Mouse (Mus musculus): ENCODE data around the gene Apoa2. TPM values are rescaled to one million over a fixed set of nuclear protein-coding genes. Genes with fewer than 3 reads are reported as not detected.

The Apoa2 gene
- polyA plus RNA-seq, 1 experiment from 2014 or later = 6.5 TPM

DNA sequence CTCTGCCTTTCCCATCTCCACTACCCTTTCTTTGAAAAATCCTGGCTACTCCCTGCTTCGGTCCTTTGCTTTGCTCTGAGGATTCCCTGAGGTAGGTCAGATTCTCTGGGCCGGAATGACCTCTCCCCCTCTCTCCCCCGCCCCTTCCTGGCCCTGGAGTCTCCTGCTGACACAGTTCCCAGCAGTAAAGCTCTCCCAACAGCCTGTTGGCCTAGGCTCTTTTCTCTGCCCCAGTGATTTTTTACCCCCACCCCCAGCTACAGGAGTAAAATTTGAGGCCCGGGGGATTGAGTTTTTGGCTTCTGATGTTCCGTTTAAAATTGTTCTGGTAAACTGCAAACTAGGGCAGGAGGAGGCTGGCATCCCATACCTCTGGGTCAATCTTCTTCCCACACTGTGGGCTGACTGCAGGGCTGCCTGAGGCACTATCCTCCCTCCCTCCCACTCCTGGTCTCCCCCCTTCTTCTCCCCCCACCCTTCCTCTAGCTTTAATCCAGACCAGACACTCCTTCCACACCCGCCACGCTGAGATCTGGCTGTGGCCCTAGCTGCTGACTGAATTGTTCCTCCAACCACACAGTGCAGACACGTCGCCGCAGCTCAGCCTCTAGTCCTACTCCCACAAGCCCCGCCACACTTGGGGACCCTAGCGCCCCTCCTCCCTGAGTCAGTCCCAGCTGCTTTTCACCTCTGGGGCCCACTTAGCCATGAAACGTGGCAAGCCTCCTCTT is 26.9 kb downstream of the Apoa2 start:
- H3K27me3 ChIP-seq (replicated peaks; ENCODE audit: control insufficient read depth, insufficient read depth, low read length) = no peaks in the 10 kb centered on the region
- 4% methylated on average over 13 of the region's 13 CpGs for WGBS
- H3K4me3 ChIP-seq (ENCODE audit: low read length) = peak overlapping the region; percentile 37
- H3K27ac ChIP-seq (ENCODE audit: low read depth, low read length) = peak overlapping the region; percentile 70
- H3K4me2 ChIP-seq (ENCODE audit: low read length) = peak overlapping the region; percentile 59
- H3K9me3 ChIP-seq (ENCODE audit: control insufficient read depth, low read length) = no peaks in the 10 kb centered on the region
- no peak for ATAC-seq
- peak overlapping the region; percentile 57 for H3K9ac ChIP-seq (ENCODE audit: low read depth, low read length)
- peaks cover 31% of the 10 kb centered on the region for H3K4me1 ChIP-seq (ENCODE audit: control insufficient read depth, insufficient read depth, low read depth, low read length)
- H3K36me3 ChIP-seq (ENCODE audit: control insufficient read depth, insufficient read depth, low read length) = no peaks in the 10 kb centered on the region

DNA sequence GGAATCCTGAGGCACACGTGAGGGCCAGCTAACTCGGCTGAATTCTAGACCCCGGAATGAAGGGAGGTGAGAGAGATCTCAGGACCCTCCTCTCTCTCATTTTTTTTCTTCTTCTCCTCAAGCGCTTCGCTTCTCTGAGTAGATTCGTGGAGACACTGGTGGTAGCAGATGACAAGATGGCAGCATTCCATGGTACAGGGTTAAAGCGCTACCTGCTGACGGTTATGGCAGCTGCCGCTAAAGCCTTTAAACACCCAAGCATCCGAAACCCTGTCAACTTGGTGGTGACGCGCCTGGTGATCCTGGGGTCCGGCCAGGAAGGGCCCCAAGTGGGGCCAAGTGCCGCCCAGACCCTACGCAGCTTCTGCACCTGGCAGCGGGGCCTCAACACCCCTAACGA is 27.6 kb downstream of the Apoa2 start:
- peaks cover 29% of the 10 kb centered on the region for H3K4me1 ChIP-seq (ENCODE audit: control insufficient read depth, insufficient read depth, low read depth, low read length)
- no peaks in the 10 kb centered on the region for H3K36me3 ChIP-seq (ENCODE audit: control insufficient read depth, insufficient read depth, low read length)
- H3K4me2 ChIP-seq (ENCODE audit: low read length) = peak overlapping the region; percentile 59
- peak overlapping the region; percentile 70 for H3K27ac ChIP-seq (ENCODE audit: low read depth, low read length)
- H3K9ac ChIP-seq (ENCODE audit: low read depth, low read length) = peak overlapping the region; percentile 57
- no peak for ATAC-seq
- peak overlapping the region; percentile 37; the same call in 1 of the 2 replicates for H3K4me3 ChIP-seq (ENCODE audit: low read length)
- no peaks in the 10 kb centered on the region for H3K27me3 ChIP-seq (replicated peaks; ENCODE audit: control insufficient read depth, insufficient read depth, low read length)
- no peaks in the 10 kb centered on the region for H3K9me3 ChIP-seq (ENCODE audit: control insufficient read depth, low read length)
- WGBS = 50% methylated on average over 17 of the region's 17 CpGs

DNA sequence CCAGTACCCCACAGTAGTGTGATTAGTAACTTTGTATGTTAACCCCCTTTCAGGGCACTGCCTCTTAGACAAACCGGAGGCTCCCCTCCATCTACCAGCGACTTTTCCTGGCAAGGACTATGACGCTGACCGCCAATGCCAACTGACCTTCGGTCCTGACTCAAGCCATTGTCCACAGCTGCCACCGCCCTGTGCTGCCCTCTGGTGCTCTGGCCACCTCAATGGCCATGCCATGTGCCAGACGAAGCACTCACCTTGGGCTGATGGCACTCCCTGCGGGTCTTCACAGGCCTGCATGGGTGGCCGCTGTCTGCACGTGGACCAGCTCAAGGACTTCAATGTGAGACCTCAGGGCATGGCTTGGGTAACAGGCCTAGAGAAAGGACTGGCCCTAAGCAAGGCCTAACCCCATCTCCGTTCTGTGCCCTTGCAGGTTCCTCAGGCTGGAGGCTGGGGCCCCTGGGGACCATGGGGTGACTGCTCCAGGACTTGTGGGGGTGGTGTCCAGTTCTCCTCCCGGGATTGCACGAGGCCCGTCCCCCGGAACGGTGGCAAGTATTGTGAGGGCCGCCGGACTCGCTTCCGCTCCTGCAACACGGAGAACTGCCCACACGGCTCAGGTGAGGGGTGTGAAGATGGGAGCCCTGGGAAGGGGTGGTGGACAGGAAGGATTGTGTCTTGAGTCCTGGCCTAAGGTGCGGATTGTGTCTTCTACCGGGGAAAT is 31.4 kb downstream of the Apoa2 start:
- H3K36me3 ChIP-seq (ENCODE audit: control insufficient read depth, insufficient read depth, low read length) = no peaks in the 10 kb centered on the region
- no peak overlapping the region for H3K27ac ChIP-seq (ENCODE audit: low read depth, low read length)
- no peaks in the 10 kb centered on the region for H3K9me3 ChIP-seq (ENCODE audit: control insufficient read depth, low read length)
- no peaks in the 10 kb centered on the region for H3K27me3 ChIP-seq (replicated peaks; ENCODE audit: control insufficient read depth, insufficient read depth, low read length)
- peaks cover 13% of the 10 kb centered on the region for H3K4me1 ChIP-seq (ENCODE audit: control insufficient read depth, insufficient read depth, low read depth, low read length)
- no peak overlapping the region for H3K4me2 ChIP-seq (ENCODE audit: low read length)
- no peak overlapping the region for H3K9ac ChIP-seq (ENCODE audit: low read depth, low read length)
- H3K4me3 ChIP-seq (ENCODE audit: low read length) = no peak overlapping the region
- 92% methylated on average over 24 of the region's 24 CpGs for WGBS
- ATAC-seq = no peak

DNA sequence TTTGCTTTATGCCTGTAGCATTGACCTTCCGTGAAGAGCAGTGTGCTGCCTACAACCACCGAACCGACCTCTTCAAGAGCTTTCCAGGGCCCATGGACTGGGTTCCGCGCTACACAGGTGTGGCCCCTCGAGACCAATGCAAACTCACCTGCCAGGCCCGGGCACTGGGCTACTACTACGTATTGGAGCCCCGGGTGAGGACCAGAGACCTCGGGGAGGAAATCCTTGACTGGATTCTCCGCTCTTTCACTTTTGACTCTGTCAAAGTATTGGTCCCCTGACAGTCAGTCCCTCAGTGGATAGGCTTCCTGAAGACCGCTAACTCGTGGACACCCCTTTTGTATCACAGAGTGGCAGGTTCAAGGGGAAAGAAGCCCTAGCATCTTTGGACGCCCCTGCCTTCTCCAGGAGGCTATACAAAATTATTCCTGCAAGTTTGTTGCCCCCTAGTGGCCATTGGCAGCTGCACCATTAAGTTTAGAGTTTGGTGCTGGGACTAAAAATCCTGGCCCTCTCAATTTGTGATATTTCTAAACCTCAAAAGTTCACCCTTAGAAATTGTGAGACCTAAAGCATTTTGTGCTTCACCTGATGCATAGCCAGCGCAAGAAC is 32.2 kb downstream of the Apoa2 start:
- Histone ChIP-seq H3K27ac (ENCODE audit: low read depth, low read length) (no peak overlapping the region), H3K36me3 (ENCODE audit: control insufficient read depth, insufficient read depth, low read length) (no peaks in the 10 kb centered on the region), H3K4me2 (ENCODE audit: low read length) (no peak overlapping the region), H3K4me3 (ENCODE audit: low read length) (no peak overlapping the region), H3K27me3 (replicated peaks; ENCODE audit: control insufficient read depth, insufficient read depth, low read length) (no peaks in the 10 kb centered on the region), H3K9ac (ENCODE audit: low read depth, low read length) (no peak overlapping the region), H3K9me3 (ENCODE audit: control insufficient read depth, low read length) (no peaks in the 10 kb centered on the region), H3K4me1 (ENCODE audit: control insufficient read depth, insufficient read depth, low read depth, low read length) (peaks cover 6% of the 10 kb centered on the region)
- no peak for ATAC-seq
- 70% methylated on average over 15 of the region's 15 CpGs for WGBS

DNA sequence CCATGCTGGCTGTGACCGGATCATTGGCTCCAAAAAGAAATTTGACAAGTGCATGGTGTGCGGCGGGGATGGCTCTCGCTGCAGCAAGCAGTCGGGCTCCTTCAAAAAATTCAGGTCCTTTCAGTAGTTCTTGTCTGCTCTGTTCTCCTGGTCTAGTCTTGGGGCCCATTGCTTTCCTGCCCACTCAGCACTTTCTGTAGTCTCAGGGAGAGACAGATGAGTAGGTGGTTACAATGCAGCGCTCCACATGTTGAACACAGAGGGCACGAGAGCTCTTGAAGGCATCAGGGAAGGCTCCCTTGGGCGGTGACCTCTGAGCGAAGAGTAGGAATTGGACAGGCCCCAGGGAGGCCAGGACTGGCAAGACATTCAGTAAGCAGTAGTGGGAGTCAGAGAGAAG is 32.9 kb downstream of the Apoa2 start:
- Histone ChIP-seq H3K9ac (ENCODE audit: low read depth, low read length) (no peak overlapping the region), H3K27me3 (replicated peaks; ENCODE audit: control insufficient read depth, insufficient read depth, low read length) (no peaks in the 10 kb centered on the region), H3K36me3 (ENCODE audit: control insufficient read depth, insufficient read depth, low read length) (no peaks in the 10 kb centered on the region), H3K4me3 (ENCODE audit: low read length) (no peak overlapping the region), H3K4me2 (ENCODE audit: low read length) (no peak overlapping the region), H3K9me3 (ENCODE audit: control insufficient read depth, low read length) (no peaks in the 10 kb centered on the region), H3K27ac (ENCODE audit: low read depth, low read length) (no peak overlapping the region), H3K4me1 (ENCODE audit: control insufficient read depth, insufficient read depth, low read depth, low read length) (peaks cover 6% of the 10 kb centered on the region)
- WGBS = 86% methylated on average over 9 of the region's 9 CpGs
- no peak for ATAC-seq

DNA sequence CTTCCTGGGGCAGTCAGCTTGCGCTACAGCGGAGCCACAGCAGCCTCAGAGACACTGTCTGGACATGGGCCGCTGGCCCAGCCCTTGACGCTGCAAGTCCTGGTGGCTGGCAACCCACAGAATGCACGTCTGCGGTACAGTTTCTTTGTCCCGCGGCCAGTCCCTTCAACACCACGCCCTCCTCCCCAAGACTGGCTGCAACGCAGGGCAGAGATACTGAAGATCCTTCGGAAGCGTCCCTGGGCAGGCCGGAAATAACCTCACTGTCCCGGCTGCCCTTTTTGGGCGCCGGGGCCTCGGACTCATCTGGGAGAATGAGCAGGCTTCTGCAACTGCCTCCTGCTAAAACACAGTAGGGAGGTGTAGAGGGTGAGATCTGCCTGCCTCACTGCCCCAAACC is 34.1 kb downstream of the Apoa2 start:
- Histone ChIP-seq H3K36me3 (ENCODE audit: control insufficient read depth, insufficient read depth, low read length) (no peaks in the 10 kb centered on the region), H3K4me3 (ENCODE audit: low read length) (no peak overlapping the region), H3K9ac (ENCODE audit: low read depth, low read length) (no peak overlapping the region), H3K4me2 (ENCODE audit: low read length) (no peak overlapping the region), H3K4me1 (ENCODE audit: control insufficient read depth, insufficient read depth, low read depth, low read length) (peaks cover 14% of the 10 kb centered on the region), H3K27ac (ENCODE audit: low read depth, low read length) (no peak overlapping the region), H3K27me3 (replicated peaks; ENCODE audit: control insufficient read depth, insufficient read depth, low read length) (no peaks in the 10 kb centered on the region), H3K9me3 (ENCODE audit: control insufficient read depth, low read length) (no peaks in the 10 kb centered on the region)
- no peak for ATAC-seq
- WGBS = 80% methylated on average over 17 of the region's 17 CpGs

DNA sequence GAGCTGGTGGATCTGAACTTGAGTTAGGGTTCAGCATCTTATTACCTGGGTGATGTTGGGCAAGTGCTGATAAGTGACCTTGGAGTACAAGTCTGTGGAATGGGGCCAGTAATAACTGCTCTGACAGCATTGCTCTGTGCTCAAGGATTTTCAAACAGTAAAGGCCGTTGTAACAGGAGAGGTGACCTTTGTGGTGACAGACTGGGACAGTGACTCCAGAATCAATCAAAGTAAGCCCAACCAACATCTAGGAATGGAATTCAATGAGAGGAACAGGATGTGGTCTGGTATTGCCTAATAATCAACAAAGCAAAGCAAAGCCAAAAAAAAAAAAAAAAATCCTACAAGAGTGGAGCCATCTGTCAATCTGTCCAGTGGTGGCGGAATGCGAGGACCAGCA is 35.5 kb downstream of the Apoa2 start:
- no peak overlapping the region for H3K9ac ChIP-seq (ENCODE audit: low read depth, low read length)
- no peaks in the 10 kb centered on the region for H3K9me3 ChIP-seq (ENCODE audit: control insufficient read depth, low read length)
- ATAC-seq = no peak

DNA sequence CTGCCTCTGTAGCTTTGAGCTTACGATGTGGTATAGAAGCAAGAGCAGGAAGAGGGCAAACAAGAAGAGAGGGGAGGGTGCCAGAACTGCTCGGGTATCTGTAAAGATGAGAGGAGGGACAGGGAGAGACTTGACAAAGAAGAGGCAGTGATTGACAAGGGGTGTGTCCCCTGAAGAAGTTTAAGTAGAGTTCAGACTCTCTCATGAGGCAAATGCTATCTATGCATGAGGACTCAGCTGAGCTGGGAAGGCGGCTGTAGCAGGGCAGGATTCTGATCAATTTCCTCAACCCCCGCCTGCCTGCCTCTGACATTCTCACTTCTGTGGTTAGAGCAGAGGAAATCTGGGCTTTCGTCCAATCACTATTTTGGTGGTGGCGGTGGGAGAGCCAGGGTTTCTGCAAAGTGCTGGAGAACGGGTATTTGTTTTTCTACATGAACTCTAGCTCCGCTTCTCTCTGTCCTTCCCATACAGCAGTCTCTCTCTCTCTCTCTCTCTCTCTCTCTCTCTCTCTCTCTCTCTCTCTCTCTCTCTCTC is 37.8 kb downstream of the Apoa2 start:
- ATAC-seq = peak; percentile 83
- 5% methylated on average over 8 of the region's 8 CpGs for WGBS
- H3K9ac ChIP-seq (ENCODE audit: low read depth, low read length) = peak overlapping the region; percentile 57
- H3K36me3 ChIP-seq (ENCODE audit: control insufficient read depth, insufficient read depth, low read length) = no peaks in the 10 kb centered on the region
- no peaks in the 10 kb centered on the region for H3K27me3 ChIP-seq (replicated peaks; ENCODE audit: control insufficient read depth, insufficient read depth, low read length)
- H3K4me1 ChIP-seq (ENCODE audit: control insufficient read depth, insufficient read depth, low read depth, low read length) = peaks cover 14% of the 10 kb centered on the region
- H3K4me3 ChIP-seq (ENCODE audit: low read length) = peak overlapping the region; percentile 35
- H3K4me2 ChIP-seq (ENCODE audit: low read length) = peak overlapping the region; percentile 60
- H3K9me3 ChIP-seq (ENCODE audit: control insufficient read depth, low read length) = no peaks in the 10 kb centered on the region
- peak overlapping the region; percentile 87 for H3K27ac ChIP-seq (ENCODE audit: low read depth, low read length)

More for the DNA sequence above, 35.5 kb downstream of the Apoa2 start:
- H3K4me2 ChIP-seq (ENCODE audit: low read length) = no peak overlapping the region
- no peaks in the 10 kb centered on the region for H3K36me3 ChIP-seq (ENCODE audit: control insufficient read depth, insufficient read depth, low read length)
- no peak overlapping the region for H3K4me3 ChIP-seq (ENCODE audit: low read length)
- no peak overlapping the region for H3K27ac ChIP-seq (ENCODE audit: low read depth, low read length)
- 80% methylated on average over 3 of the region's 3 CpGs for WGBS
- peaks cover 14% of the 10 kb centered on the region for H3K4me1 ChIP-seq (ENCODE audit: control insufficient read depth, insufficient read depth, low read depth, low read length)
- no peaks in the 10 kb centered on the region for H3K27me3 ChIP-seq (replicated peaks; ENCODE audit: control insufficient read depth, insufficient read depth, low read length)

DNA sequence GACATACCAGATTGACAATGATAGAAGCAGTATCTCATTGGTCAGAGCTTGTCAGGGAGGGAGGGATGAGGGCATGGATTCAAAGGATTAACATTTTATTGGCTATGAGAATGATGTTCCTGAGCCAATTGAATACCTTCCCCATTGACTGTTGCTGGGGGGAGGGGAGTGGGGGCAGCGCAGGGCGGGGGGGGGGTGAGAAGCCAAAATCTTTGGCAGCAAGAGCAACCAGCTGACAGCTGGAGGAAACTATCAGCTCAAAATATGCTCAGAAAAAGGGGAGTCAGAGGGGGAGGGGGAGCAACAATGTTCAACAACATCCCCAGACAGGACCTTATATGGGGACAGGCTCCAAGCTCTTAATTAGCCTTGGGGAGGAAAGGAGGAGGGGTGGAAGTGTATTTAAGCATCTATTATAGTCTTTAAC is 38.3 kb downstream of the Apoa2 start:
- WGBS = 0% methylated on average over 2 of the region's 2 CpGs
- Histone ChIP-seq H3K4me1 (ENCODE audit: control insufficient read depth, insufficient read depth, low read depth, low read length) (peaks cover 14% of the 10 kb centered on the region), H3K4me3 (ENCODE audit: low read length) (peak overlapping the region; percentile 35), H3K4me2 (ENCODE audit: low read length) (peak overlapping the region; percentile 60), H3K36me3 (ENCODE audit: control insufficient read depth, insufficient read depth, low read length) (no peaks in the 10 kb centered on the region), H3K9ac (ENCODE audit: low read depth, low read length) (no peak overlapping the region), H3K27me3 (replicated peaks; ENCODE audit: control insufficient read depth, insufficient read depth, low read length) (no peaks in the 10 kb centered on the region), H3K9me3 (ENCODE audit: control insufficient read depth, low read length) (no peaks in the 10 kb centered on the region), H3K27ac (ENCODE audit: low read depth, low read length) (peak overlapping the region; percentile 72)
- peak; percentile 94 for ATAC-seq

Data from hindbrain, embryonic 16.5 days (tissue).